Mouse (Mus musculus): ENCODE results near the gene Man2b1. TPM values are rescaled to one million over a fixed set of nuclear protein-coding genes. Genes with fewer than 3 reads are reported as not detected.
"Not testable (repeated sequence)": the region's sequence is repeated elsewhere in the genome, so short reads cannot be mapped to it uniquely, and the experiment has no call there.

Man2b1 gene
- polyA plus RNA-seq, 1 experiment from 2014 or later, result 39.3 TPM

- Histone ChIP-seq H3K27ac (ENCODE audit: low read length) (no peak within 1 kb of the TSS), H3K27me3 (ENCODE audit: control insufficient read depth, insufficient read depth, low read length) (no peaks in the 10 kb centered on the region), H3K4me2 (ENCODE audit: low read depth, low read length) (no peak within 1 kb of the TSS), H3K9me3 (replicated peaks; ENCODE audit: control insufficient read depth, low read length) (no peaks in the 10 kb centered on the region), H3K9ac (ENCODE audit: low read length) (no peak within 1 kb of the TSS), H3K4me3 (ENCODE audit: low read length) (no peak within 1 kb of the TSS), H3K36me3 (ENCODE audit: control insufficient read depth, insufficient read depth) (no peaks in the 10 kb centered on the region), H3K4me1 (ENCODE audit: control insufficient read depth, insufficient read depth, low read length) (no peaks in the 10 kb centered on the region; the same call in 1 of the 2 replicates)
- WGBS, result 69% methylated on average over 3 of the region's 3 CpGs
- ATAC-seq (replicated peaks; ENCODE audit: extremely low read depth, insufficient read depth, low FRiP score), result no peak
These were observed 39.9 kb downstream of the Man2b1 start, which contains the start of gene Zfp791 for GRCm38 (mm10) chr8:85122995-85123394. Zfp791 (minus strand) TSS chr8:85123095.

GRCm38 (mm10) chr8:85123691-85124090 lies 40.6 kb downstream of the Man2b1 start:
- H3K9ac ChIP-seq (ENCODE audit: low read length), result no peak overlapping the region
- H3K27me3 ChIP-seq (ENCODE audit: control insufficient read depth, insufficient read depth, low read length), result no peaks in the 10 kb centered on the region
- 83% methylated on average over 8 of the region's 8 CpGs for WGBS
- H3K36me3 ChIP-seq (ENCODE audit: control insufficient read depth, insufficient read depth), result no peaks in the 10 kb centered on the region
- H3K4me1 ChIP-seq (ENCODE audit: control insufficient read depth, insufficient read depth, low read length), result no peaks in the 10 kb centered on the region; the same call in 1 of the 2 replicates
- H3K9me3 ChIP-seq (replicated peaks; ENCODE audit: control insufficient read depth, low read length), result no peaks in the 10 kb centered on the region
- no peak overlapping the region for H3K27ac ChIP-seq (ENCODE audit: low read length)
- ATAC-seq (replicated peaks; ENCODE audit: extremely low read depth, insufficient read depth, low FRiP score), result no peak
- H3K4me3 ChIP-seq (ENCODE audit: low read length), result no peak overlapping the region
- H3K4me2 ChIP-seq (ENCODE audit: low read depth, low read length), result no peak overlapping the region

- ATAC-seq (replicated peaks; ENCODE audit: extremely low read depth, insufficient read depth, low FRiP score), result no peak
- no peak overlapping the region for H3K4me3 ChIP-seq (ENCODE audit: low read length)
- no peaks in the 10 kb centered on the region for H3K27me3 ChIP-seq (ENCODE audit: control insufficient read depth, insufficient read depth, low read length)
- no peak overlapping the region for H3K4me2 ChIP-seq (ENCODE audit: low read depth, low read length)
- H3K36me3 ChIP-seq (ENCODE audit: control insufficient read depth, insufficient read depth), result no peaks in the 10 kb centered on the region
- no peak overlapping the region for H3K9ac ChIP-seq (ENCODE audit: low read length)
- H3K27ac ChIP-seq (ENCODE audit: low read length), result no peak overlapping the region
- 74% methylated on average over 1 of the region's 1 CpGs for WGBS
- no peaks in the 10 kb centered on the region for H3K4me1 ChIP-seq (ENCODE audit: control insufficient read depth, insufficient read depth, low read length)
- H3K9me3 ChIP-seq (replicated peaks; ENCODE audit: control insufficient read depth, low read length), result 0 out of 2 replicates have a peak, but pooled peaks cover 3% of the 10 kb centered on the region
These were observed 49.3 kb downstream of the Man2b1 start for GRCm38 (mm10) chr8:85132335-85132734.

GRCm38 (mm10) chr8:85135690-85136089 lies 52.6 kb downstream of the Man2b1 start:
- H3K4me3 ChIP-seq (ENCODE audit: low read length); ATAC-seq (replicated peaks; ENCODE audit: extremely low read depth, insufficient read depth, low FRiP score); H3K4me2 ChIP-seq (ENCODE audit: low read depth, low read length); H3K4me1 ChIP-seq (ENCODE audit: control insufficient read depth, insufficient read depth, low read length); H3K9ac ChIP-seq (ENCODE audit: low read length); H3K9me3 ChIP-seq (replicated peaks; ENCODE audit: control insufficient read depth, low read length); H3K36me3 ChIP-seq (ENCODE audit: control insufficient read depth, insufficient read depth); H3K27me3 ChIP-seq (ENCODE audit: control insufficient read depth, insufficient read depth, low read length); H3K27ac ChIP-seq (ENCODE audit: low read length): not testable (repeated sequence)
- WGBS, result 86% methylated on average over 2 of the region's 2 CpGs

- H3K4me2 ChIP-seq (ENCODE audit: low read depth, low read length), result no peak overlapping the region
These were observed 59.4 kb downstream of the Man2b1 start for GRCm38 (mm10) chr8:85142516-85142915.

More at GRCm38 (mm10) chr8:85142516-85142915, 59.4 kb downstream of the Man2b1 start:
- H3K9ac ChIP-seq (ENCODE audit: low read length), result no peak overlapping the region
- no peaks in the 10 kb centered on the region for H3K4me1 ChIP-seq (ENCODE audit: control insufficient read depth, insufficient read depth, low read length)
- no peaks in the 10 kb centered on the region for H3K36me3 ChIP-seq (ENCODE audit: control insufficient read depth, insufficient read depth)
- WGBS, result 83% methylated on average over 4 of the region's 4 CpGs
- no peak overlapping the region for H3K4me3 ChIP-seq (ENCODE audit: low read length)
- ATAC-seq (replicated peaks; ENCODE audit: extremely low read depth, insufficient read depth, low FRiP score), result no peak
- no peak overlapping the region for H3K27ac ChIP-seq (ENCODE audit: low read length)
- peaks cover 24% of the 10 kb centered on the region for H3K9me3 ChIP-seq (replicated peaks; ENCODE audit: control insufficient read depth, low read length)
- H3K27me3 ChIP-seq (ENCODE audit: control insufficient read depth, insufficient read depth, low read length), result no peaks in the 10 kb centered on the region

Small RNA genes within 50 kb of the gene (microRNA-seq; reads per million reads assigned to microRNA genes)
- gene Gm23388, result 6.3 reads per million, percentile 21 among the genes with 10 or more reads in this experiment
- 0.79 reads per million for gene Mir7070

Other genes starting within 250 kb of the Man2b1 start
- gene Rad23a, start 242.6 kb upstream of the Man2b1 start, polyA plus RNA-seq (2015; fragmentation: Nextera tagmentation; extraction: Ambion mirVana), result 128 and 131 TPM in 2 replicates
- gene Calr, start 236.3 kb upstream of the Man2b1 start, polyA plus RNA-seq (2015; fragmentation: Nextera tagmentation; extraction: Ambion mirVana), result 630 and 641 TPM in 2 replicates
- 63.2 and 64.4 TPM in 2 replicates for gene Farsa, start 226.3 kb upstream of the Man2b1 start, polyA plus RNA-seq (2015; fragmentation: Nextera tagmentation; extraction: Ambion mirVana)
- 26.2 and 35.4 TPM in 2 replicates for gene Syce2, start 211.2 kb upstream of the Man2b1 start, polyA plus RNA-seq (2015; fragmentation: Nextera tagmentation; extraction: Ambion mirVana)
- 43.1 and 46.0 TPM in 2 replicates for gene Gcdh, start 189.3 kb upstream of the Man2b1 start, polyA plus RNA-seq (2015; fragmentation: Nextera tagmentation; extraction: Ambion mirVana)
- 1.3 and 1.4 TPM in 2 replicates for gene Klf1, start 181.3 kb upstream of the Man2b1 start, polyA plus RNA-seq (2015; fragmentation: Nextera tagmentation; extraction: Ambion mirVana)
- gene Dnase2a, start 174.7 kb upstream of the Man2b1 start, polyA plus RNA-seq (2015; fragmentation: Nextera tagmentation; extraction: Ambion mirVana), result 5.2 and 6.3 TPM in 2 replicates
- 0.09 and 0.14 TPM in 2 replicates for gene Mast1, start 145.9 kb upstream of the Man2b1 start, polyA plus RNA-seq (2015; fragmentation: Nextera tagmentation; extraction: Ambion mirVana)
- 0.24 and 0.38 TPM in 2 replicates for gene Rtbdn, start 136.3 kb upstream of the Man2b1 start, polyA plus RNA-seq (2015; fragmentation: Nextera tagmentation; extraction: Ambion mirVana)
- not detected in 2 replicates for gene Gm49661, start 113.8 kb upstream of the Man2b1 start, polyA plus RNA-seq (2015; fragmentation: Nextera tagmentation; extraction: Ambion mirVana)
- 591 and 662 TPM in 2 replicates for gene Prdx2, start 113.7 kb upstream of the Man2b1 start, polyA plus RNA-seq (2015; fragmentation: Nextera tagmentation; extraction: Ambion mirVana)
- gene Rnaseh2a, start 113.5 kb upstream of the Man2b1 start, polyA plus RNA-seq (2015; fragmentation: Nextera tagmentation; extraction: Ambion mirVana), result 80.2 and 82.7 TPM in 2 replicates
- 11.7 and 15.3 TPM in 2 replicates for gene Junb, start 104.6 kb upstream of the Man2b1 start, polyA plus RNA-seq (2015; fragmentation: Nextera tagmentation; extraction: Ambion mirVana)
- 8.9 and 9.1 TPM in 2 replicates for gene Hook2, start 92.7 kb upstream of the Man2b1 start, polyA plus RNA-seq (2015; fragmentation: Nextera tagmentation; extraction: Ambion mirVana)
- not detected in 2 replicates for gene Best2, start 68.7 kb upstream of the Man2b1 start, polyA plus RNA-seq (2015; fragmentation: Nextera tagmentation; extraction: Ambion mirVana)
- 111 and 112 TPM in 2 replicates for gene Asna1, start 58.0 kb upstream of the Man2b1 start, polyA plus RNA-seq (2015; fragmentation: Nextera tagmentation; extraction: Ambion mirVana)
- 61.9 and 76.5 TPM in 2 replicates for gene Trir, start 56.4 kb upstream of the Man2b1 start, polyA plus RNA-seq (2015; fragmentation: Nextera tagmentation; extraction: Ambion mirVana)
- 18.8 and 21.5 TPM in 2 replicates for gene Tnpo2, start 46.4 kb upstream of the Man2b1 start, polyA plus RNA-seq (2015; fragmentation: Nextera tagmentation; extraction: Ambion mirVana)
- gene Fbxw9, start 23.2 kb upstream of the Man2b1 start, polyA plus RNA-seq (2015; fragmentation: Nextera tagmentation; extraction: Ambion mirVana), result 19.5 and 20.6 TPM in 2 replicates
- not detected in 2 replicates for gene Gm5741, start 15.3 kb upstream of the Man2b1 start, polyA plus RNA-seq (2015; fragmentation: Nextera tagmentation; extraction: Ambion mirVana)
- 48.5 and 51.5 TPM in 2 replicates for gene Dhps, start 11.5 kb upstream of the Man2b1 start, polyA plus RNA-seq (2015; fragmentation: Nextera tagmentation; extraction: Ambion mirVana)
- gene Wdr83os, start 2.5 kb upstream of the Man2b1 start, polyA plus RNA-seq (2015; fragmentation: Nextera tagmentation; extraction: Ambion mirVana), result 115 TPM in 2 replicates
- 46.6 and 47.0 TPM in 2 replicates for gene Wdr83, start 2.0 kb upstream of the Man2b1 start, polyA plus RNA-seq (2015; fragmentation: Nextera tagmentation; extraction: Ambion mirVana)
- 1.1 and 1.5 TPM in 2 replicates for gene Zfp791, start 39.8 kb downstream of the Man2b1 start, polyA plus RNA-seq (2015; fragmentation: Nextera tagmentation; extraction: Ambion mirVana)
- gene Cks1brt, start 68.7 kb downstream of the Man2b1 start, polyA plus RNA-seq (2015; fragmentation: Nextera tagmentation; extraction: Ambion mirVana), result not detected in 2 replicates
- gene Olfr371, start 142.7 kb downstream of the Man2b1 start, polyA plus RNA-seq (2015; fragmentation: Nextera tagmentation; extraction: Ambion mirVana), result not detected in 2 replicates
- 50.6 and 53.5 TPM in 2 replicates for gene Orc6, start 216.4 kb downstream of the Man2b1 start, polyA plus RNA-seq (2015; fragmentation: Nextera tagmentation; extraction: Ambion mirVana)
- gene Vps35, start 216.5 kb downstream of the Man2b1 start, polyA plus RNA-seq (2015; fragmentation: Nextera tagmentation; extraction: Ambion mirVana), result 114 and 119 TPM in 2 replicates

All from heart, embryonic 16.5 days (tissue).